Mouse (Mus musculus) bone marrow, adult 2 months (tissue): ENCODE data around the gene Lmntd2.

Experiments used
- CTCF ChIP-seq: fragments of 200-500 bp; IDR thresholded peaks from 2 replicates; pipeline ENCODE4 v1.5.1; 2011; ENCODE audit warnings: low read length, control low read depth; ENCODE audit not compliant: control insufficient read depth, insufficient read depth
- POLR2A ChIP-seq: fragments of 200-500 bp; IDR thresholded peaks from 2 replicates; pipeline ENCODE4 v1.6.1; 2011; ENCODE audit warnings: low read depth, mild to moderate bottlenecking, control low read depth, low read length, borderline replicate concordance; ENCODE audit not compliant: control insufficient read depth

DNA sequence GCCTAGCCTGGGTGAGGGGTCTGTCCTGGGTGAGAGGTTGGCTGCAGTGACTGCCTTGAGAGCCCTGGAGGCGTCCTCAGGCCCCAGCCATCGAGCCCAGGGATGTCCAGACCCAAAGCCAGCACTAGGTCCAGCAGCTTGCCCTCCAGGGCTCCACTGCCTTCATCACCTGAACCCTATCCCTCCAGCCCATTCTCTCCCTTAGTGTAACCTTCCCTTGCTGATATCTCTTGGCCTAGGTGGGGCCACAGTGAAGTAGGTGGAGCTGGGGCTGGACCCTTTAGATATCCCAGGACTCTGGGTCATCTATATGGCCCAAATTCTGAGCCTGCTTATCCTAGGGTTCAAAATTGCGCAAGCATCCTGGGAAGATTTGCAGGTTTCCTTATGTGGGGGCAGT, 4.4 kb downstream of the Lmntd2 start:
- TF ChIP-seq POLR2A (peak; percentile 51; the same call in 1 of the 2 replicates), CTCF (no peak)
